Mouse (Mus musculus): ENCODE results near the gene Ccm2.

GRCm38 (mm10) chr11:6603224-6603623, 56.5 kb downstream of the Ccm2 start:
- TF ChIP-seq POLR2A (IDR thresholded peaks at IDR 0.05; ENCODE audit: borderline replicate concordance, extremely low read depth, low read depth, low read length): no peak
- no peak for TF ChIP-seq CTCF (IDR thresholded peaks at IDR 0.05; ENCODE audit: insufficient read depth, low read length)

All from lung, adult 2 months (tissue).